Mouse (Mus musculus): ENCODE results near the gene Chst10. TPM values are rescaled to one million over a fixed set of nuclear protein-coding genes. Genes with fewer than 3 reads are reported as not detected.

Chst10 gene
- polyA plus RNA-seq, 1 experiment from 2014 or later, result 10.8 TPM

GRCm38 (mm10) chr1:38903985-38904384, 6.0 kb upstream of the Chst10 start:
- H3K4me3 ChIP-seq (ENCODE audit: low read depth, low read length), result no peak overlapping the region
- H3K36me3 ChIP-seq (replicated peaks; ENCODE audit: control insufficient read depth, insufficient read depth, low read depth, low read length), result no peaks in the 10 kb centered on the region
- H3K4me1 ChIP-seq (ENCODE audit: control insufficient read depth, insufficient read depth, low read length), result no peaks in the 10 kb centered on the region
- H3K27me3 ChIP-seq (ENCODE audit: control insufficient read depth, insufficient read depth, low read length), result no peaks in the 10 kb centered on the region
- ATAC-seq (replicated peaks; ENCODE audit: insufficient number of reproducible peaks, low FRiP score, low TSS enrichment, low read depth) (no peak), DNase-seq (ENCODE audit: low spot score) (no peak)
- no peak overlapping the region for H3K4me2 ChIP-seq (ENCODE audit: low read depth, low read length)
- H3K27ac ChIP-seq (replicated peaks; ENCODE audit: low read depth, low read length), result no peak overlapping the region
- 69% methylated on average over 2 of the region's 2 CpGs for WGBS
- no peak overlapping the region for H3K9ac ChIP-seq (replicated peaks; ENCODE audit: low read length)
- no peaks in the 10 kb centered on the region for H3K9me3 ChIP-seq (replicated peaks; ENCODE audit: control insufficient read depth, low read length)

GRCm38 (mm10) chr1:38902571-38902970, 4.6 kb upstream of the Chst10 start:
- DNase-seq (ENCODE audit: low spot score) (no peak), ATAC-seq (replicated peaks; ENCODE audit: insufficient number of reproducible peaks, low FRiP score, low TSS enrichment, low read depth) (no peak)
- H3K36me3 ChIP-seq (replicated peaks; ENCODE audit: control insufficient read depth, insufficient read depth, low read depth, low read length), result no peaks in the 10 kb centered on the region
- no peak overlapping the region for H3K9ac ChIP-seq (replicated peaks; ENCODE audit: low read length)
- H3K9me3 ChIP-seq (replicated peaks; ENCODE audit: control insufficient read depth, low read length), result no peaks in the 10 kb centered on the region
- WGBS, result 59% methylated on average over 5 of the region's 5 CpGs
- no peak overlapping the region for H3K27ac ChIP-seq (replicated peaks; ENCODE audit: low read depth, low read length)
- no peaks in the 10 kb centered on the region for H3K27me3 ChIP-seq (ENCODE audit: control insufficient read depth, insufficient read depth, low read length)
- H3K4me3 ChIP-seq (ENCODE audit: low read depth, low read length), result no peak overlapping the region
- no peak overlapping the region for H3K4me2 ChIP-seq (ENCODE audit: low read depth, low read length)
- no peaks in the 10 kb centered on the region for H3K4me1 ChIP-seq (ENCODE audit: control insufficient read depth, insufficient read depth, low read length)

GRCm38 (mm10) chr1:38893081-38893480, 4.9 kb downstream of the Chst10 start:
- 77% methylated on average over 5 of the region's 5 CpGs for WGBS
- H3K27ac ChIP-seq (replicated peaks; ENCODE audit: low read depth, low read length), result no peak overlapping the region
- no peak for DNase-seq (ENCODE audit: low spot score)

GRCm38 (mm10) chr1:38891444-38891843, 6.5 kb downstream of the Chst10 start:
- H3K9me3 ChIP-seq (replicated peaks; ENCODE audit: control insufficient read depth, low read length), result no peaks in the 10 kb centered on the region
- 93% methylated on average over 5 of the region's 5 CpGs for WGBS
- H3K9ac ChIP-seq (replicated peaks; ENCODE audit: low read length), result no peak overlapping the region
- no peak for DNase-seq (ENCODE audit: low spot score)
- no peaks in the 10 kb centered on the region for H3K4me1 ChIP-seq (ENCODE audit: control insufficient read depth, insufficient read depth, low read length)
- no peaks in the 10 kb centered on the region for H3K27me3 ChIP-seq (ENCODE audit: control insufficient read depth, insufficient read depth, low read length)
- H3K4me2 ChIP-seq (ENCODE audit: low read depth, low read length), result no peak overlapping the region
- ATAC-seq (replicated peaks; ENCODE audit: insufficient number of reproducible peaks, low FRiP score, low TSS enrichment, low read depth), result no peak
- H3K4me3 ChIP-seq (ENCODE audit: low read depth, low read length), result no peak overlapping the region
- no peak overlapping the region for H3K27ac ChIP-seq (replicated peaks; ENCODE audit: low read depth, low read length)
- H3K36me3 ChIP-seq (replicated peaks; ENCODE audit: control insufficient read depth, insufficient read depth, low read depth, low read length), result no peaks in the 10 kb centered on the region

More at GRCm38 (mm10) chr1:38893081-38893480, 4.9 kb downstream of the Chst10 start:
- Histone ChIP-seq H3K9ac (replicated peaks; ENCODE audit: low read length) (no peak overlapping the region), H3K36me3 (replicated peaks; ENCODE audit: control insufficient read depth, insufficient read depth, low read depth, low read length) (no peaks in the 10 kb centered on the region), H3K4me3 (ENCODE audit: low read depth, low read length) (no peak overlapping the region), H3K4me1 (ENCODE audit: control insufficient read depth, insufficient read depth, low read length) (no peaks in the 10 kb centered on the region), H3K27me3 (ENCODE audit: control insufficient read depth, insufficient read depth, low read length) (no peaks in the 10 kb centered on the region), H3K9me3 (replicated peaks; ENCODE audit: control insufficient read depth, low read length) (no peaks in the 10 kb centered on the region), H3K4me2 (ENCODE audit: low read depth, low read length) (no peak overlapping the region)
- ATAC-seq (replicated peaks; ENCODE audit: insufficient number of reproducible peaks, low FRiP score, low TSS enrichment, low read depth), result no peak

- H3K27ac ChIP-seq (replicated peaks; ENCODE audit: low read depth, low read length), result no peak overlapping the region
- WGBS, result 91% methylated on average over 6 of the region's 6 CpGs
- ATAC-seq (replicated peaks; ENCODE audit: insufficient number of reproducible peaks, low FRiP score, low TSS enrichment, low read depth), result no peak
Measured at GRCm38 (mm10) chr1:38888803-38889202, 9.2 kb downstream of the Chst10 start.

GRCm38 (mm10) chr1:38887011-38887410, 10.9 kb downstream of the Chst10 start:
- Histone ChIP-seq H3K4me1 (ENCODE audit: control insufficient read depth, insufficient read depth, low read length) (no peaks in the 10 kb centered on the region), H3K36me3 (replicated peaks; ENCODE audit: control insufficient read depth, insufficient read depth, low read depth, low read length) (no peaks in the 10 kb centered on the region), H3K4me2 (ENCODE audit: low read depth, low read length) (no peak overlapping the region), H3K27ac (replicated peaks; ENCODE audit: low read depth, low read length) (no peak overlapping the region), H3K4me3 (ENCODE audit: low read depth, low read length) (no peak overlapping the region), H3K9ac (replicated peaks; ENCODE audit: low read length) (no peak overlapping the region), H3K27me3 (ENCODE audit: control insufficient read depth, insufficient read depth, low read length) (no peaks in the 10 kb centered on the region), H3K9me3 (replicated peaks; ENCODE audit: control insufficient read depth, low read length) (no peaks in the 10 kb centered on the region)
- ATAC-seq (replicated peaks; ENCODE audit: insufficient number of reproducible peaks, low FRiP score, low TSS enrichment, low read depth) (peak; percentile 65; the same call in 1 of the 2 replicates), DNase-seq (ENCODE audit: low spot score) (no peak)
- 68% methylated on average over 6 of the region's 6 CpGs for WGBS

More at GRCm38 (mm10) chr1:38888803-38889202, 9.2 kb downstream of the Chst10 start:
- H3K4me3 ChIP-seq (ENCODE audit: low read depth, low read length), result no peak overlapping the region
- DNase-seq (ENCODE audit: low spot score), result no peak
- H3K4me2 ChIP-seq (ENCODE audit: low read depth, low read length), result no peak overlapping the region
- H3K27me3 ChIP-seq (ENCODE audit: control insufficient read depth, insufficient read depth, low read length), result no peaks in the 10 kb centered on the region
- H3K4me1 ChIP-seq (ENCODE audit: control insufficient read depth, insufficient read depth, low read length), result no peaks in the 10 kb centered on the region
- no peaks in the 10 kb centered on the region for H3K36me3 ChIP-seq (replicated peaks; ENCODE audit: control insufficient read depth, insufficient read depth, low read depth, low read length)
- H3K9ac ChIP-seq (replicated peaks; ENCODE audit: low read length), result no peak overlapping the region
- no peaks in the 10 kb centered on the region for H3K9me3 ChIP-seq (replicated peaks; ENCODE audit: control insufficient read depth, low read length)

- H3K9ac ChIP-seq (replicated peaks; ENCODE audit: low read length), result no peak overlapping the region
- no peaks in the 10 kb centered on the region for H3K9me3 ChIP-seq (replicated peaks; ENCODE audit: control insufficient read depth, low read length)
- no peaks in the 10 kb centered on the region for H3K27me3 ChIP-seq (ENCODE audit: control insufficient read depth, insufficient read depth, low read length)
- ATAC-seq (replicated peaks; ENCODE audit: insufficient number of reproducible peaks, low FRiP score, low TSS enrichment, low read depth) (no peak), DNase-seq (ENCODE audit: low spot score) (no peak)
- no peak overlapping the region for H3K4me2 ChIP-seq (ENCODE audit: low read depth, low read length)
- no peaks in the 10 kb centered on the region for H3K4me1 ChIP-seq (ENCODE audit: control insufficient read depth, insufficient read depth, low read length)
- H3K27ac ChIP-seq (replicated peaks; ENCODE audit: low read depth, low read length), result no peak overlapping the region
- no peak overlapping the region for H3K4me3 ChIP-seq (ENCODE audit: low read depth, low read length)
- 66% methylated on average over 2 of the region's 2 CpGs for WGBS
- H3K36me3 ChIP-seq (replicated peaks; ENCODE audit: control insufficient read depth, insufficient read depth, low read depth, low read length), result no peaks in the 10 kb centered on the region
Measured at GRCm38 (mm10) chr1:38886602-38887001, 11.4 kb downstream of the Chst10 start.

- no peaks in the 10 kb centered on the region for H3K27me3 ChIP-seq (ENCODE audit: control insufficient read depth, insufficient read depth, low read length)
- H3K4me2 ChIP-seq (ENCODE audit: low read depth, low read length), result no peak overlapping the region
- no peaks in the 10 kb centered on the region for H3K9me3 ChIP-seq (replicated peaks; ENCODE audit: control insufficient read depth, low read length)
- no peak overlapping the region for H3K4me3 ChIP-seq (ENCODE audit: low read depth, low read length)
- WGBS, result 68% methylated on average over 2 of the region's 2 CpGs
- no peak overlapping the region for H3K27ac ChIP-seq (replicated peaks; ENCODE audit: low read depth, low read length)
- H3K4me1 ChIP-seq (ENCODE audit: control insufficient read depth, insufficient read depth, low read length), result no peaks in the 10 kb centered on the region
- no peak for DNase-seq (ENCODE audit: low spot score)
- H3K9ac ChIP-seq (replicated peaks; ENCODE audit: low read length), result no peak overlapping the region
- no peak for ATAC-seq (replicated peaks; ENCODE audit: insufficient number of reproducible peaks, low FRiP score, low TSS enrichment, low read depth)
- H3K36me3 ChIP-seq (replicated peaks; ENCODE audit: control insufficient read depth, insufficient read depth, low read depth, low read length), result no peaks in the 10 kb centered on the region
Measured at GRCm38 (mm10) chr1:38885956-38886355, 12.0 kb downstream of the Chst10 start.

Measured in embryonic facial prominence, embryonic 11.5 days (tissue).